Mouse (Mus musculus): Measurements from ENCODE around the gene Prdx5. TPM values are rescaled to one million over a fixed set of nuclear protein-coding genes. Genes with fewer than 3 reads are reported as not detected.

Prdx5 gene
- polyA plus RNA-seq, 1 experiment from 2014 or later: 153 TPM

- Histone ChIP-seq H3K27me3 (ENCODE audit: insufficient read depth, low read length) (no peaks in the 10 kb centered on the region), H3K36me3 (ENCODE audit: insufficient read depth) (peaks cover 27% of the 10 kb centered on the region), H3K4me2 (peak overlapping the region; percentile 95), H3K4me1 (ENCODE audit: insufficient read depth) (peaks cover 17% of the 10 kb centered on the region), H3K27ac (ENCODE audit: low read depth) (peak overlapping the region; percentile 99), H3K4me3 (ENCODE audit: low read depth, low read length) (peak overlapping the region; percentile 55), H3K9ac (peak overlapping the region; percentile 73), H3K9me3 (ENCODE audit: low read depth, low read length) (no peaks in the 10 kb centered on the region)
- no peak for TF ChIP-seq CTCF (IDR thresholded peaks at IDR 0.05; ENCODE audit: low read depth)
- ATAC-seq (ENCODE audit: insufficient read depth) (peak; percentile 27), DNase-seq (peak; percentile 79)
- under 1% methylated on average over 28 of the region's 28 CpGs for WGBS
Observed at GRCm38 (mm10) chr19:6950613-6951153, 40.8 kb upstream of the Prdx5 start.

- Histone ChIP-seq H3K27ac (ENCODE audit: low read depth) (peak overlapping the region; percentile 99), H3K36me3 (ENCODE audit: insufficient read depth) (peaks cover 21% of the 10 kb centered on the region), H3K9me3 (ENCODE audit: low read depth, low read length) (no peaks in the 10 kb centered on the region), H3K4me1 (ENCODE audit: insufficient read depth) (peaks cover 17% of the 10 kb centered on the region), H3K4me2 (peak overlapping the region; percentile 95), H3K9ac (peak overlapping the region; percentile 73), H3K4me3 (ENCODE audit: low read depth, low read length) (peak overlapping the region; percentile 55), H3K27me3 (ENCODE audit: insufficient read depth, low read length) (no peaks in the 10 kb centered on the region)
- no peak for TF ChIP-seq CTCF (IDR thresholded peaks at IDR 0.05; ENCODE audit: low read depth)
- no peak for ATAC-seq (ENCODE audit: insufficient read depth)
- DNase-seq: no peak
- 52% methylated on average over 5 of the region's 5 CpGs for WGBS
Observed at GRCm38 (mm10) chr19:6949951-6950350, 40.0 kb upstream of the Prdx5 start.

GRCm38 (mm10) chr19:6949532-6949931 lies 39.6 kb upstream of the Prdx5 start:
- peak overlapping the region; percentile 95 for H3K4me2 ChIP-seq
- H3K9me3 ChIP-seq (ENCODE audit: low read depth, low read length): no peaks in the 10 kb centered on the region
- H3K9ac ChIP-seq: no peak overlapping the region
- H3K36me3 ChIP-seq (ENCODE audit: insufficient read depth): peaks cover 19% of the 10 kb centered on the region
- WGBS: 88% methylated on average over 5 of the region's 5 CpGs
- DNase-seq (no peak), ATAC-seq (ENCODE audit: insufficient read depth) (no peak)
- peaks cover 17% of the 10 kb centered on the region for H3K4me1 ChIP-seq (ENCODE audit: insufficient read depth)
- no peak for TF ChIP-seq CTCF (IDR thresholded peaks at IDR 0.05; ENCODE audit: low read depth)
- peak overlapping the region; percentile 55; the same call in 1 of the 2 replicates for H3K4me3 ChIP-seq (ENCODE audit: low read depth, low read length)
- H3K27me3 ChIP-seq (ENCODE audit: insufficient read depth, low read length): no peaks in the 10 kb centered on the region
- no peak overlapping the region for H3K27ac ChIP-seq (ENCODE audit: low read depth)

GRCm38 (mm10) chr19:6948186-6948585 lies 38.3 kb upstream of the Prdx5 start:
- Histone ChIP-seq H3K4me2 (no peak overlapping the region), H3K27me3 (ENCODE audit: insufficient read depth, low read length) (no peaks in the 10 kb centered on the region), H3K4me1 (ENCODE audit: insufficient read depth) (peaks cover 16% of the 10 kb centered on the region), H3K9me3 (ENCODE audit: low read depth, low read length) (no peaks in the 10 kb centered on the region), H3K27ac (ENCODE audit: low read depth) (no peak overlapping the region), H3K4me3 (ENCODE audit: low read depth, low read length) (no peak overlapping the region), H3K9ac (no peak overlapping the region), H3K36me3 (ENCODE audit: insufficient read depth) (0 out of 2 replicates have a peak, but pooled peaks cover 8% of the 10 kb centered on the region)
- 75% methylated on average over 4 of the region's 4 CpGs for WGBS
- no peak for TF ChIP-seq CTCF (IDR thresholded peaks at IDR 0.05; ENCODE audit: low read depth)
- no peak for ATAC-seq (ENCODE audit: insufficient read depth)
- no peak for DNase-seq

- Histone ChIP-seq H3K9ac (no peak overlapping the region), H3K4me1 (ENCODE audit: insufficient read depth) (peaks cover 16% of the 10 kb centered on the region), H3K4me2 (no peak overlapping the region), H3K27me3 (ENCODE audit: insufficient read depth, low read length) (no peaks in the 10 kb centered on the region), H3K27ac (ENCODE audit: low read depth) (no peak overlapping the region), H3K9me3 (ENCODE audit: low read depth, low read length) (no peaks in the 10 kb centered on the region), H3K4me3 (ENCODE audit: low read depth, low read length) (no peak overlapping the region), H3K36me3 (ENCODE audit: insufficient read depth) (0 out of 2 replicates have a peak, but pooled peaks cover 8% of the 10 kb centered on the region)
- ATAC-seq (ENCODE audit: insufficient read depth): no peak
- 61% methylated on average over 4 of the region's 4 CpGs for WGBS
- no peak for DNase-seq
- no peak for TF ChIP-seq CTCF (IDR thresholded peaks at IDR 0.05; ENCODE audit: low read depth)
Observed at GRCm38 (mm10) chr19:6947742-6948141, 37.8 kb upstream of the Prdx5 start.

- Histone ChIP-seq H3K9me3 (ENCODE audit: low read depth, low read length) (no peaks in the 10 kb centered on the region), H3K9ac (no peak overlapping the region), H3K27me3 (ENCODE audit: insufficient read depth, low read length) (no peaks in the 10 kb centered on the region), H3K4me1 (ENCODE audit: insufficient read depth) (peaks cover 9% of the 10 kb centered on the region), H3K4me3 (ENCODE audit: low read depth, low read length) (no peak overlapping the region), H3K4me2 (no peak overlapping the region), H3K36me3 (ENCODE audit: insufficient read depth) (0 out of 2 replicates have a peak, but pooled peaks cover 4% of the 10 kb centered on the region), H3K27ac (ENCODE audit: low read depth) (no peak overlapping the region)
- 86% methylated on average over 6 of the region's 6 CpGs for WGBS
- no peak for ATAC-seq (ENCODE audit: insufficient read depth)
- DNase-seq: no peak
- TF ChIP-seq CTCF (IDR thresholded peaks at IDR 0.05; ENCODE audit: low read depth): no peak
Observed at GRCm38 (mm10) chr19:6943709-6944108, 33.8 kb upstream of the Prdx5 start.

- peak; percentile 2; the same call in 1 of the 2 replicates for ATAC-seq (ENCODE audit: insufficient read depth)
- H3K27me3 ChIP-seq (ENCODE audit: insufficient read depth, low read length): no peaks in the 10 kb centered on the region
Observed at GRCm38 (mm10) chr19:6942764-6943163, 32.9 kb upstream of the Prdx5 start.

More at GRCm38 (mm10) chr19:6942764-6943163, 32.9 kb upstream of the Prdx5 start:
- DNase-seq: no peak
- Histone ChIP-seq H3K9ac (peak overlapping the region; percentile 72), H3K27ac (ENCODE audit: low read depth) (peak overlapping the region; percentile 68; the same call in 1 of the 2 replicates), H3K4me3 (ENCODE audit: low read depth, low read length) (peak overlapping the region; percentile 80), H3K4me2 (peak overlapping the region; percentile 98), H3K4me1 (ENCODE audit: insufficient read depth) (peaks cover 9% of the 10 kb centered on the region), H3K36me3 (ENCODE audit: insufficient read depth) (0 out of 2 replicates have a peak, but pooled peaks cover 4% of the 10 kb centered on the region), H3K9me3 (ENCODE audit: low read depth, low read length) (no peaks in the 10 kb centered on the region)
- WGBS: 22% methylated on average over 5 of the region's 5 CpGs
- TF ChIP-seq CTCF (IDR thresholded peaks at IDR 0.05; ENCODE audit: low read depth): no peak

Data from lung, embryonic 14.5 days (tissue).